Mouse (Mus musculus): ENCODE measurements around the gene Vps33a. TPM values are rescaled to one million over a fixed set of nuclear protein-coding genes. Genes with fewer than 3 reads are reported as not detected.
A peak's percentile ranks its signal among the peaks of the same experiment; 100 is the strongest.

Vps33a gene
- polyA plus RNA-seq (2021), result 30.9 TPM

DNA sequence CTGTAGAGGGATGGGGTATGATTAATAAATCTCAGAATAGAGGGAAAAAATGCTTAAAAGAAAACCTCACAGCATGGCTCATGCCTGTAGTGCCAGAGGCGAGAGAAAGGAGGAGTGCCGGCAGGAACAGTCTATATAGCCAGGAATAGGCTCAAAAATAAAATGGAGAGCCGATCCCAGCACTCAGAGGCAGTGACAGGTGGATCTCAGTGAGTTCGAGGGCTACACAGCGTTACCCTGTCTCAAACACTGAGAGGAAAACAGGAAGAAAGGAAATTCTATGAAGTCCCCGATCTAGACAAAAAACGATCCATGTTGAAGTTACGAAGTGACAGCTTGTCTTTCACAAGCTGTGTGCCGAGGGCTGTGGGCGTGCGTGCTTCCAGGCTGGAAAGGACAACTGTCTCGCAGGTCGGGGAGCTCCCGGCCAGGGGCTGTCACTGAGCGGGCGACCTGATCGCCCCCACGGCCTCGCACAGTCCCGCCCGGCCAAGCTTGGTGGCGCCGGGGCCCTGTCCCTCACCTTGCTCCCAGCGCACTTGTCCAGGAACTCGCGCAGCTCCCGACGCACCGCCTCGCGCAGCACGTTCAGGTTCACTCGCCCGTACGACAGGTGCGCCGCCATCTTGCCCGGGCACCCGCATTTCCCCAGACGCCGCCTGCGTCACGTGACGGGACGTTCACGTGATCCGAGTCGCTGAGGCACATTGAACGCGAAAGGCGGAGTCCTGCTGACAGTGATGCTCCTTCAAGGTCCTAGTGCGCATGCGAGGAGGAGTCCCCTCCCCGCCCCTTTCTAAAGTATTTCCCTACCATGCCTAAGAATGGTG lies at the start of gene Vps33a:
Gene Vps33a, minus strand, starts transcription at position 682 of the 830 bp plus-strand sequence.
- no peak for TF ChIP-seq CTCF (IDR thresholded peaks at IDR 0.05)
- CTCF ChIA-PET, result no interaction called here
- peak; percentile 92 for DNase-seq (ENCODE audit: low read depth, low spot score)
- POLR2A ChIA-PET, result interaction anchor here (1.0 kb wide), 1 partner anchor 8 kb away, joined by 4 read pairs; no protein-coding TSS in a partner anchor
- in situ Hi-C loops (cut with MboI; ENCODE audit: low pct_unique_long_range_greater_than_20kb), result no loop called here
- peak; percentile 69 for ATAC-seq
- H3K27me3 ChIP-seq, result no peaks in the 10 kb centered on the region

DNA sequence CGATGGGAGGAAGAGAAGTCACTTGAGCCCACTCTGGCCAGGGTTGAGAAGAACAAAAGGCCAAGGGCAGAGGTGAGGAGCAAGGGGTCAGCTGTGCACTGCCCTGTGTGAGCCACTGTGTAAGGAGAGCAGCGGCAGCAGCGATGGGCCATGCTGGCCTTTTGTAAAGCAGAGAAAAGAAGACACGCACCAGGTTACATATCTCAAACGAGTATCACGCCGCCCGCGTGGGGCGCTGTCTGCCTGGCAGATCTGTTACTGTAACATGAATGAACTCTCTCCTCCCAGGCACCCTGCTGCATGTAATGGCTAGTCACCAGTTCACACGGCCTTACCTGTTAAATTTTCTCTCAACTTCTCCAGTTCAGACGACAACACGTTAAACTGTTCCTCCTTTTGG lies 49.6 kb upstream of the Vps33a start:
- ChIA-PET POLR2A (no interaction called here), CTCF (interaction anchor here (1.0 to 2.5 kb wide), 4 partner anchors 8 to 82 kb away, joined by 3 to 7 read pairs (median 4); no protein-coding TSS in a partner anchor)
- TF ChIP-seq CTCF (IDR thresholded peaks at IDR 0.05), result no peak
- DNase-seq (ENCODE audit: low read depth, low spot score), result no peak
- ATAC-seq, result no peak
- in situ Hi-C loops (cut with MboI; ENCODE audit: low pct_unique_long_range_greater_than_20kb), result no loop called here
- H3K27me3 ChIP-seq, result no peaks in the 10 kb centered on the region

DNA sequence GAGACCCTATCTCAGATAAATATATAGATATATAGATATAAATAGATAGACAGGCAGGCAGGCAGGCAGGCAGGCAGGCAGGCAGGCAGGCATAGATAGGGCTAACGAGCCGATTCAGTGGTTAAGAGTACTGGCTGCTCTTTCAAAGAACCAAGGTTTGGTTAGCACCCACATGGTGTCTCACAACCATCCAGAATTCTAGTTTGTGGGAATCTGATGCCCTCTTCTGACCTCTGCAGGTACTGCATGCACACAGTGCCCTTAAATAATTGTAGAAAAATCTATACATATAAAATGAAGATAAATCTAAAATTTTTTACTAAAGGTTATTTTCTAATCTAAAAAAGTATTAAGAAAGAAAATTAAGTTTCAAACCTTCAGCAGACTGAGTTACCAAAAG lies 45.7 kb upstream of the Vps33a start:
- in situ Hi-C loops (cut with MboI; ENCODE audit: low pct_unique_long_range_greater_than_20kb), result no loop called here
- peak; percentile 4 for DNase-seq (ENCODE audit: low read depth, low spot score)
- TF ChIP-seq CTCF (IDR thresholded peaks at IDR 0.05), result peak; percentile 71
- ChIA-PET CTCF (interaction anchor here (2.1 kb wide), 1 partner anchor 9 kb away, joined by 10 read pairs; no protein-coding TSS in a partner anchor), POLR2A (no interaction called here)
- no peak for ATAC-seq
- no peaks in the 10 kb centered on the region for H3K27me3 ChIP-seq

DNA sequence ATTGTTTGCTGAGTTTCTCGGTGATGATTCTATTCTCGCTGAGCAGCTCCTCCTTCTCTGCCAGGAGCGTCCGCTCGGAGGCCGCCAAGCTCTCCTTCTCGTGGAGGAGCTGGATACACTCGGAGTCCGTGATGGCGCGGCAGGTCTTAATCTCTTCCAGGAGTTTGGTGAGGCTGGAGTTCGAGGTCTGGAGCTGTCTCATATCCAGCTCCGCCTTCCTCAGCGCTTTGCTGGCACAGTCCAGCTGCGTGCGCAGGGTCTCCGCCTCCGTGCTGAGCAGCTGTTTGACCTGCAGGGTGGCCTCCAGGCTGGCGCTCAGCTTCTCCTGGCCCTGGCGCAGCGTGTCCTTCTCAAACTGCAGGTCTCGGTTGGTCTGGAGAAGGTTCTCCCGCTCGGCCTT lies 41.4 kb upstream of the Vps33a start:
- POLR2A ChIA-PET, result interaction anchor here (0.6 kb wide), 1 partner anchor 8 kb away, joined by 3 read pairs; no protein-coding TSS in a partner anchor
- in situ Hi-C loops (cut with MboI; ENCODE audit: low pct_unique_long_range_greater_than_20kb), result no loop called here
- H3K27me3 ChIP-seq, result no peaks in the 10 kb centered on the region
- no peak for DNase-seq (ENCODE audit: low read depth, low spot score)
- no peak for ATAC-seq
- CTCF ChIA-PET, result interaction anchor here (1.3 to 1.7 kb wide), 2 partner anchors 9 to 13 kb away, joined by 6 to 7 read pairs; no protein-coding TSS in a partner anchor
- no peak for TF ChIP-seq CTCF (IDR thresholded peaks at IDR 0.05)

DNA sequence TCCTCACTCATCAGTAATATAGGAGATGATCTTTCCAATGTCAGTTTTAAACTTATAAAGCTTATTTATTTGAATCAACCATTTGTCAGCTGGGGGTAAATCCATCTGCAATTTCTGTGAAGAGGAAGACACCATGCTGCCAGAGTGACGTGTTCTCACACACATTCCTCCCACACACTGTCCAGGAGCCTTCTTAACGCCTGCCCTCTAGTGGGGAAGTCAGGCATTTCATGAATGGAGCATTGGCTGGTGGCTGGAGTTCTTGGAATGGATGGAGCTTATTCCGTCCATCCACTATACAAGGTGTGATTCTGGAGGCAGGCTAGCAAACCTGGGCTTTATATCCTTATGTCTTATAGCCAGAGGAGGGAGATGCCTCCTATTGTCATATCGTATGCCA lies 37.0 kb upstream of the Vps33a start:
- no peaks in the 10 kb centered on the region for H3K27me3 ChIP-seq
- ChIA-PET CTCF (interaction anchor here (0.6 to 2.7 kb wide), 16 partner anchors 9 to 296 kb away, joined by 3 to 12 read pairs (median 4); no protein-coding TSS in a partner anchor), POLR2A (no interaction called here)
- DNase-seq (ENCODE audit: low read depth, low spot score), result peak; percentile 20
- ATAC-seq, result peak; percentile 68
- in situ Hi-C loops (cut with MboI; ENCODE audit: low pct_unique_long_range_greater_than_20kb), result no loop called here
- TF ChIP-seq CTCF (IDR thresholded peaks at IDR 0.05), result peak; percentile 95

DNA sequence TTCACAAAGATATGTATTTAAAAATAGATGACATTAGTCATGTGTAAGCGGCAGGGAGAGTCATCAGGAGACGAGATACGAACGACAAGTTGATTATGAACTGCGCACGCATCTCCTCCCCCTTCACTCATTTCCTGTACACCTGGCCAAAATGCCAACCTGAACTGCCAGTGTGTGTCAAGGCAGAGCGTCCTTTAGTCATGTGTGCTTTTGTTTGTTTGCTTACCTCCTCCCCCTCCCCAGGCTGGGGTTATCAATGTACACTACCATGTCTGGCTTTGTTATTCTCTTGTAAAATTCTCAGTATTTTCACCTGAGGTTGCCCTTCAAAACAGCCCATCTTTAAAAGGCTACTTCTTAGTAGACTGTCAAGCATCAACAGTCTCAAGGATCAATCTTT lies 36.6 kb upstream of the Vps33a start:
- ChIA-PET POLR2A (interaction anchor here (0.7 kb wide), 1 partner anchor 10 kb away, joined by 3 read pairs; no protein-coding TSS in a partner anchor), CTCF (interaction anchor here (0.8 to 2.7 kb wide), 13 partner anchors 8 to 297 kb away, joined by 3 to 12 read pairs (median 4); no protein-coding TSS in a partner anchor)
- no peak for TF ChIP-seq CTCF (IDR thresholded peaks at IDR 0.05)
- in situ Hi-C loops (cut with MboI; ENCODE audit: low pct_unique_long_range_greater_than_20kb), result no loop called here
- DNase-seq (ENCODE audit: low read depth, low spot score) (no peak), ATAC-seq (no peak)
- no peaks in the 10 kb centered on the region for H3K27me3 ChIP-seq

DNA sequence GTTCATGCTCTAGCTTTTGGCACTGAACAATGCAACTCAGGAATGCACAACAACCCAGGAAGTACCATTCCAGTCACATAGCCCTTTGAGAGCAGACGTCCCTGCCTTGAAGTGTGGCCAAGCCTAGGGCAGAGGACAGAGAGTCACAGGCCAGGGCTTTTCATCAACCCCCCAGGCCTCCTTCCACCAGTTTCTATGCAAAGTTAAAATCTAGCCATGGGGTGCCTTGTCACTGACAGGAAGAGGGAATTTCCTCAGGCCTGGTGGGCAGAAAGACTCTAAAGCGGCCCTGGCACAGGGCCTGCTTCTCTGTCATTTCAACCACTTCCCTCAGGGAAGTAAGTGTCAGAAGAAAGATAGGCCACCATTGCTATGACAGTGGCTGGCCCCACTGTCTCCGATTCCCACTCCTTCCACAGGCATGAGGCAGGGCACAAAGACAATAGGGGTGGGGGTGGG lies 34.4 kb upstream of the Vps33a start:
- ChIA-PET CTCF (interaction anchor here (1.4 kb wide), 1 partner anchor 27 kb away, joined by 3 read pairs; no protein-coding TSS in a partner anchor), POLR2A (no interaction called here)
- ATAC-seq (no peak), DNase-seq (ENCODE audit: low read depth, low spot score) (no peak)
- in situ Hi-C loops (cut with MboI; ENCODE audit: low pct_unique_long_range_greater_than_20kb), result no loop called here
- H3K27me3 ChIP-seq, result no peaks in the 10 kb centered on the region
- no peak for TF ChIP-seq CTCF (IDR thresholded peaks at IDR 0.05)

DNA sequence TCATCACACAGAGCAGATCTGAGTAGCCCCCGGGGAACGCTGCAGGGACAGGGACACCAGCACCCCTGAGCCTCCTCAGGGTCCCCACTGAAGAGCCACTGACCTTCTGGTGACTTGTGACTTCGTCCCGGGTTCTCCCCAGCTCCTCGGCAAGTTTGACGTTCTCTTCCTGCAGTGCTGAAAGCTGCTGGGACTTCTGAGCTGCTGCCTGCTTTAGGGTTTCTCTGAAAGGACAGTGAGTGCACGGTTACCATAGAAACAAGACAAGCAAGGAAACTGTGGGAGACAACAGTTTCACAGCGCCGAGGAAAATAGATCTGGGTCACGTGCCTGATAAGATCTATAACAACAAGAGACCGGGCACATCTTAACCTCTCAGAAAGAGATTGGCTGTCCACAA lies 30.7 kb upstream of the Vps33a start:
- CTCF ChIA-PET, result no interaction called here
- H3K27me3 ChIP-seq, result no peaks in the 10 kb centered on the region
- DNase-seq (ENCODE audit: low read depth, low spot score) (no peak), ATAC-seq (no peak)
- in situ Hi-C loops (cut with MboI; ENCODE audit: low pct_unique_long_range_greater_than_20kb), result no loop called here
- POLR2A ChIA-PET, result no interaction called here
- TF ChIP-seq CTCF (IDR thresholded peaks at IDR 0.05), result no peak

DNA sequence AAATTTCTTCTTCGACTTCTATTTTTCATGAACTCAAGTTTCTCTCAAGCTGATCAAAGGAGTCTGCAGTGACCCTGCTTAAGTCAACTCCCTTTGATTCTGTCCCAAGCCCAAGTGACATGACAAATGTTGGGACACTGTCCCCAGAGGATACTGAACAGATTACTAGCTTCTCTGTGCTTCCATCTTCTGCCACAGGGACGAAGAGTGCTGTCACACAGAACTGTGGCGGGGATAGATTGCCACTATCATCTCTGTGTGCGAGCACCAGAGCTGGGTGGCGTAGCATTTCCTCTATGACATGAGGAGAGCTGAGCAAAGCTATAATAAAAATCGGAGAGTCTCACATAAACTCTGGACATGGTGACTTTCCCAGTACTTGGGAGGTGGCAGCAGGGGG lies 29.3 kb upstream of the Vps33a start:
- TF ChIP-seq CTCF (IDR thresholded peaks at IDR 0.05), result no peak
- DNase-seq (ENCODE audit: low read depth, low spot score) (no peak), ATAC-seq (no peak)
- H3K27me3 ChIP-seq, result no peaks in the 10 kb centered on the region
- ChIA-PET CTCF (no interaction called here), POLR2A (no interaction called here)
- in situ Hi-C loops (cut with MboI; ENCODE audit: low pct_unique_long_range_greater_than_20kb), result no loop called here

DNA sequence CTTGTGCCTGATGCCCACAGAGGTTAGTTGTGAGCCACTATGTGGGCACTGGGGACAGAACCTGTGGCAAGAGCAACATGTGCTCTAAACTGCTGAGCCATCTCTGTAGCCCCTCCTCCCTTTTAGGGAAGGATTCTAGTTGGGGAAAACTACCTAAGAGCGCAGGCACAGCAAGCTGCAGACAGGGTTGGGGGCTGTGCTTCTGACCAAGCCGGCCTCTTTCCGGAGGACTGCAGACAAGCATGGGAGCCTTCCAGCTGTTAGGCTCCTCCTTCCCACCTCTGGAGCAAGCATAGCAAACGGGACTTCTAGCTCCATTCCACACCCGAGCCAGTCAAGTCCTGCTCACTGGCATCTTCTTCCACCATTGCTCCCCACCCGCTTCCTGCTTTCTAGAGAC lies 26.5 kb upstream of the Vps33a start:
- POLR2A ChIA-PET, result interaction anchor here (0.7 to 0.8 kb wide), 2 partner anchors 10 to 1336 kb away, joined by 3 to 8 read pairs; no protein-coding TSS in a partner anchor
- CTCF ChIA-PET, result interaction anchor here (1.2 to 1.4 kb wide), 2 partner anchors 11 to 19 kb away, joined by 4 to 12 read pairs; no protein-coding TSS in a partner anchor
- DNase-seq (ENCODE audit: low read depth, low spot score), result no peak
- TF ChIP-seq CTCF (IDR thresholded peaks at IDR 0.05), result no peak
- ATAC-seq, result no peak
- in situ Hi-C loops (cut with MboI; ENCODE audit: low pct_unique_long_range_greater_than_20kb), result no loop called here
- no peaks in the 10 kb centered on the region for H3K27me3 ChIP-seq
